Mouse (Mus musculus) CH12.LX (cell line): ENCODE data around the gene Dcst1. TPM values are rescaled to one million over a fixed set of nuclear protein-coding genes. Genes with fewer than 3 reads are reported as not detected.
A peak's percentile ranks its signal among the peaks of the same experiment; 100 is the strongest.

Experiments
- DNase-seq: peaks from one replicate; pipeline ENCODE4 v3.0.0-alpha.2; 2013; ENCODE audit errors: extremely low read depth
- H3K27ac ChIP-seq: 2 replicates; pipeline ENCODE4 v1.5.1; 2012; ENCODE audit warnings: low read depth, mild to moderate bottlenecking, control low read depth, moderate library complexity; ENCODE audit not compliant: insufficient read depth
- H3K27me3 ChIP-seq: replicated peaks from 2 replicates; pipeline ENCODE3; 2012; ENCODE audit warnings: inconsistent platforms
- H3K36me3 ChIP-seq, 2 experiments: replicated peaks in 1 of 2; 2 replicates each; pipeline versions ENCODE3 to v1.6.1; 2012; ENCODE audit warnings: inconsistent platforms in 1 of 2, low read length in 1 of 2, mild to moderate bottlenecking in 1 of 2, mixed read lengths in 1 of 2, moderate library complexity in 1 of 2; ENCODE audit not compliant: control insufficient read depth in 1 of 2, insufficient read depth in 1 of 2
- H3K4me1 ChIP-seq, 2 experiments: 2 replicates each; pipeline ENCODE4 v1.6.1; 2012; ENCODE audit warnings: inconsistent platforms in 1 of 2, moderate library complexity in 1 of 2; ENCODE audit not compliant: insufficient read depth in 2 of 2, control insufficient read depth in 1 of 2
- H3K4me2 ChIP-seq: 2 replicates; pipeline ENCODE4 v1.6.1; 2012; ENCODE audit warnings: low read depth, mild to moderate bottlenecking, control low read depth; ENCODE audit not compliant: poor library complexity, insufficient read depth, severe bottlenecking
- H3K4me3 ChIP-seq, 3 experiments: fragments of 150-350 bp in 1 of 3; sonication (generic) in 1 of 3; replicated peaks in 1 of 3; 2 replicates each; pipeline versions ENCODE3 to v1.5.1; 2011 to 2012; ENCODE audit warnings: low read depth in 2 of 3, low read length in 2 of 3, mild to moderate bottlenecking in 2 of 3, moderate library complexity in 2 of 3, control low read depth in 1 of 3, improper control_type of control experiment in 1 of 3, inconsistent platforms in 1 of 3, mixed read lengths in 1 of 3; ENCODE audit not compliant: poor library complexity in 1 of 3
- H3K79me2 ChIP-seq: replicated peaks from 2 replicates; pipeline ENCODE4 v1.6.1; 2012; ENCODE audit warnings: mild to moderate bottlenecking, moderate library complexity; ENCODE audit not compliant: control insufficient read depth, poor library complexity, insufficient read depth, severe bottlenecking; ENCODE audit errors: extremely low read depth
- H3K9ac ChIP-seq: 2 replicates; pipeline ENCODE4 v1.6.1; 2012; ENCODE audit warnings: low read depth, mild to moderate bottlenecking, control low read depth, moderate library complexity; ENCODE audit not compliant: insufficient read depth
- H3K9me3 ChIP-seq: replicated peaks from 2 replicates; pipeline ENCODE3; 2012; ENCODE audit warnings: low read length, inconsistent platforms, mixed read lengths
- CHD2 ChIP-seq: IDR thresholded peaks from 2 replicates; pipeline ENCODE4 v1.6.1; 2011; ENCODE audit warnings: low read length, improper control_type of control experiment
- CTCF ChIP-seq, 2 experiments: IDR thresholded peaks in 1 of 2; conservative IDR thresholded peaks in 1 of 2; 2 replicates each; pipeline ENCODE4 v1.5.1; 2011 to 2012; ENCODE audit warnings: low read depth in 2 of 2, low read length in 2 of 2, improper control_type of control experiment in 1 of 2, inconsistent platforms in 1 of 2, mild to moderate bottlenecking in 1 of 2, moderate library complexity in 1 of 2
- EP300 ChIP-seq: IDR thresholded peaks from 2 replicates; pipeline ENCODE4 v1.6.1; 2011; ENCODE audit warnings: low read length, improper control_type of control experiment
- ETS1 ChIP-seq: conservative IDR thresholded peaks from 2 replicates; pipeline ENCODE4 v1.6.1; 2012; ENCODE audit warnings: low read depth, mild to moderate bottlenecking, inconsistent platforms, low read length, improper control_type of control experiment, moderate library complexity
- HCFC1 ChIP-seq: IDR thresholded peaks from 2 replicates; pipeline ENCODE4 v1.6.1; 2012; ENCODE audit warnings: low read depth, mild to moderate bottlenecking, inconsistent platforms, low read length, improper control_type of control experiment
- IRF4 ChIP-seq: IDR thresholded peaks from 2 replicates; pipeline ENCODE4 v1.6.1; 2014; ENCODE audit warnings: low read depth, mild to moderate bottlenecking, inconsistent platforms, low read length, improper control_type of control experiment
- JUND ChIP-seq: conservative IDR thresholded peaks from 2 replicates; pipeline ENCODE4 v1.6.1; 2011; ENCODE audit warnings: low read depth, low read length, improper control_type of control experiment
- KAT2A ChIP-seq: IDR thresholded peaks from 2 replicates; pipeline ENCODE4 v1.6.1; 2012; ENCODE audit warnings: low read length, improper control_type of control experiment, inconsistent platforms; ENCODE audit not compliant: insufficient replicate concordance
- NRF1 ChIP-seq: IDR thresholded peaks from 2 replicates; pipeline ENCODE4 v1.6.1; 2014; ENCODE audit warnings: low read depth, mild to moderate bottlenecking, inconsistent platforms, low read length, improper control_type of control experiment, moderate library complexity
- RAD21 ChIP-seq: IDR thresholded peaks from 2 replicates; pipeline ENCODE4 v1.6.1; 2011; ENCODE audit warnings: low read depth, mild to moderate bottlenecking, low read length, improper control_type of control experiment, moderate library complexity
- SIN3A ChIP-seq: IDR thresholded peaks from 2 replicates; pipeline ENCODE4 v1.6.1; 2012; ENCODE audit warnings: low read length, improper control_type of control experiment, inconsistent platforms
- SMC3 ChIP-seq: IDR thresholded peaks from 2 replicates; pipeline ENCODE4 v1.6.1; 2011; ENCODE audit warnings: low read depth, low read length, improper control_type of control experiment
- TCF12 ChIP-seq: IDR thresholded peaks from 2 replicates; pipeline ENCODE4 v1.6.1; 2014; ENCODE audit warnings: low read depth, mild to moderate bottlenecking, inconsistent platforms, low read length, improper control_type of control experiment
- ZC3H11A ChIP-seq: IDR thresholded peaks from 2 replicates; pipeline ENCODE4 v1.6.1; 2012; ENCODE audit warnings: low read depth, mild to moderate bottlenecking, inconsistent platforms, low read length, improper control_type of control experiment
- ZMIZ1 ChIP-seq: IDR thresholded peaks from 2 replicates; pipeline ENCODE4 v1.6.1; 2012; ENCODE audit warnings: low read depth, mild to moderate bottlenecking, inconsistent platforms, low read length, improper control_type of control experiment
- ZNF384 ChIP-seq: IDR thresholded peaks from 2 replicates; pipeline ENCODE4 v1.6.1; 2012; ENCODE audit warnings: low read depth, low read length, improper control_type of control experiment, inconsistent platforms
- dilution Hi-C: fragments of 300-500 bp; cut with MboI; formaldehyde crosslinking; loops from 2 replicates; pipeline ENCODE4 v1.14.3; 2020; ENCODE audit warnings: low sequenced_read_pairs; ENCODE audit not compliant: extremely low pct_unique_long_range_greater_than_20kb, extremely low pct_ligation_motif_present
- in situ Hi-C: fragments of 300-500 bp; cut with MboI; formaldehyde crosslinking; loops from 3 replicates; pipeline ENCODE4 v1.14.3; 2019; ENCODE audit warnings: low sequenced_read_pairs, low pct_ligation_motif_present, low pct_unique_long_range_greater_than_20kb, mixed read lengths
- polyA plus RNA-seq: library from polyadenylated mRNA; unstranded; fragments of >175 nt; gene quantifications from 2 replicates; pipeline ENCODE4 v1.2.1, GENCODE M21; 2012; ENCODE audit warnings: low read depth; ENCODE audit not compliant: insufficient read length
- total RNA-seq, 2 experiments: library from RNA; depleted of rRNA; stranded (reverse); fragments of 300-350 nt in 1 of 2; fragments of >200 nt in 1 of 2; gene quantifications; 2 replicates each; pipeline ENCODE4 v1.2.3; 2012 to 2014

The Dcst1 gene
- total and polyA plus RNA-seq, 3 experiments, result 0.04 to 0.10 TPM; not detected in 1

DNA sequence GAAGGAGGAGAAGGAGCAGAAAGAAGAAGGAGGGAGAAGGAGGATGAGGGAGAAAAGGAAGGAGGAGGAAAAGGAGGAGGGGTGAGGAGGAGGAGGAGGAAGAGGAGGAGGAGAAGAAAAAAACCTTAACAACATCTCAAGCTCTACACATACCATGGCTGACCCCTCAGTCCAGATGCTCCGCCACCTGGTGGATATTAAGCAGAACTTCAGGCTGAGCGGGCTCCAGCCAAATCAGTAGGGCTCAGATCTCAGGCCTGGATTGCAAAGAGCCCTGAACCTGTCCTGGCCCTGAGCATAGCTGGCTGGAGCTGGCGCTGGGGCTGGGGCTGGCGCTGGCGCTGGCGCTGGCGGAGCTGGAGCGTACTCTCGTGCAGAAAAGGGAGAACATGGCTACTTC, 57.0 kb downstream of the Dcst1 start:
- no peak overlapping the region for H3K9ac ChIP-seq
- peaks cover 2 to 9% of the 10 kb centered on the region in 2 experiments; a peak in 3 of 4 replicates for H3K4me1 ChIP-seq
- no peak overlapping the region for H3K27ac ChIP-seq
- dilution Hi-C loops, result no loop called here
- TF ChIP-seq ZC3H11A, result peak; percentile 28; the same call in 1 of the 2 replicates
- TF ChIP-seq EP300, result no peak
- TF ChIP-seq SMC3, result peak; percentile 88
- TF ChIP-seq CTCF (conservative IDR thresholded peaks at IDR 0.05 in 1 of 2, IDR thresholded peaks at IDR 0.05 in 1 of 2; ENCODE audit: low read depth in 2 of 2, low read length in 2 of 2), result peak; percentile 59 to 90
- TF ChIP-seq JUND, result no peak
- peak; percentile 85 for TF ChIP-seq ZNF384
- TF ChIP-seq IRF4, result 0 out of 2 replicates have a peak, but pooled peaks have one; percentile 22
- TF ChIP-seq RAD21, result peak; percentile 56
- peak; percentile 12; the same call in 1 of the 2 replicates for TF ChIP-seq HCFC1
- no peak for TF ChIP-seq CHD2
- 0 out of 2 replicates have a peak, but pooled peaks have one; percentile 34 for TF ChIP-seq SIN3A
- no peak for TF ChIP-seq NRF1
- no peak for TF ChIP-seq TCF12
- H3K4me3 ChIP-seq, result no peak overlapping the region
- H3K9me3 ChIP-seq, result peaks cover 5% of the 10 kb centered on the region
- peak; percentile 79 for DNase-seq
- H3K27me3 ChIP-seq, result peaks cover 2% of the 10 kb centered on the region
- no peak overlapping the region for H3K4me2 ChIP-seq
- H3K79me2 ChIP-seq, result no peaks in the 10 kb centered on the region
- in situ Hi-C loops, result no loop called here
- H3K36me3 ChIP-seq, result no peaks in the 10 kb centered on the region

DNA sequence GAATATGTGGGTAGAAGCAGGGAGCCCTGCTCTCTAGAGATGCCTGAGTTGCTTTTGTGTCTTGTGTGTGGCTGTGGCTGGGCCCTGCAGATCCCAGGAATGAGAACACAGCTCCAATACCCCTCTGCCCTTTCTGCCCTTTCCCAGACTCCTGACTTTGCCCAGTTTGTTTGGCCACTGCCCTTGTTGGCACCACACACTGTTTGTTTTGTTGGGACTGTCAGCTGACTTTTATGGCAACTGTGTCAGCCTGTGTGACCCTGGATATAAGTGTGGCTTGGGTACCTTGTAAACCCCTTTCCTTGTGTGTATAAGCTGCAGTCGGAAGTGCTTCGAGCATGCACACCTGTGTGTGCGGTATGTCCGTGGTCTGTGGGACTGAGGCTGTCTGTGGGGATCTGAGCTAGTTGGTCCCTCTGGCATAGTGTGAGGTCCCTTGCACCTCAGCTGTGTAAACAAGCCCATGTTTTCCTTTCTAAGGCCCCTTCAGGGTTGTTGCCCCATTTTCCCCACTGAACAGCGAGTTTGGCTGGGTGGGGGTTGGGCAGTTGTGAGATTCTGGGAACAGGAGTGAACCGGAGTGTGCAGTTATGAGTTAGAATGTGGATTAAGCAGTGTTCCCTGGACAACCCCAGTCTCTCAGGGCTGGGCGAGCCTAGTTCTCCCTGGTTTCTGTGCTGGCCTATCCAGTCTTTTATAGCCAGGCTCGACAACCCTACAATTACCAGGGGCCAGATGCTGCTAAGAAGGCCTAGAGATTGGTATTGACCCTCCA, 59.3 kb downstream of the Dcst1 start:
- H3K27ac ChIP-seq, result no peak overlapping the region
- peaks cover 2% of the 10 kb centered on the region for H3K27me3 ChIP-seq
- H3K4me2 ChIP-seq, result no peak overlapping the region
- in situ Hi-C loops (no loop called here), dilution Hi-C loops (no loop called here)
- H3K9ac ChIP-seq, result no peak overlapping the region
- no peak overlapping the region for H3K4me3 ChIP-seq
- H3K36me3 ChIP-seq, result no peaks in the 10 kb centered on the region
- H3K9me3 ChIP-seq, result peaks cover under 1% of the 10 kb centered on the region
- no peak for DNase-seq
- TF ChIP-seq ZMIZ1 (no peak), KAT2A (no peak), ETS1 (no peak)
- no peaks in the 10 kb centered on the region for H3K4me1 ChIP-seq
- H3K79me2 ChIP-seq, result no peaks in the 10 kb centered on the region
